Mouse (Mus musculus) embryonic facial prominence, embryonic 14.5 days (tissue): ENCODE results near the gene Fam221a. TPM values are rescaled to one million over a fixed set of nuclear protein-coding genes. Genes with fewer than 3 reads are reported as not detected.

Source experiments
- ATAC-seq: fragments of 200-750 bp; cut with Nextera tagmentation; 2 replicates; pipeline ENCODE4 v1.8.0; 2017; ENCODE audit warnings: low read depth, moderate number of reproducible peaks, moderate TSS enrichment
- DNase-seq: peaks from one replicate; pipeline ENCODE4 v3.0.0-alpha.2; 2015; ENCODE audit warnings: low spot score
- H3K27ac ChIP-seq: fragments of 300-500 bp; sonication (generic); replicated peaks from 2 replicates; pipeline ENCODE4 v1.5.1; 2014; ENCODE audit warnings: low read depth, mild to moderate bottlenecking, low read length, moderate library complexity
- H3K27me3 ChIP-seq: fragments of 300-500 bp; sonication (generic); replicated peaks from 2 replicates; pipeline ENCODE4 v1.6.1; 2014; ENCODE audit warnings: low read length; ENCODE audit not compliant: control insufficient read depth, insufficient read depth
- H3K36me3 ChIP-seq: fragments of 300-500 bp; sonication (generic); 2 replicates; pipeline ENCODE4 v1.6.1; 2014; ENCODE audit warnings: low read length, mixed read lengths; ENCODE audit not compliant: control insufficient read depth, insufficient read depth
- H3K4me1 ChIP-seq: fragments of 300-500 bp; sonication (generic); 2 replicates; pipeline ENCODE4 v1.6.1; 2014; ENCODE audit warnings: antibody characterized with exemption, low read length; ENCODE audit not compliant: control insufficient read depth, insufficient read depth
- H3K4me2 ChIP-seq: fragments of 300-500 bp; sonication (generic); 2 replicates; pipeline ENCODE4 v1.6.1; 2014; ENCODE audit warnings: low read depth, mild to moderate bottlenecking, low read length, moderate library complexity, mixed read lengths
- H3K4me3 ChIP-seq: fragments of 300-500 bp; sonication (generic); 2 replicates; pipeline ENCODE4 v1.5.1; 2014; ENCODE audit warnings: low read depth, mild to moderate bottlenecking, low read length
- H3K9ac ChIP-seq: fragments of 300-500 bp; sonication (generic); 2 replicates; pipeline ENCODE4 v1.6.1; 2014; ENCODE audit warnings: low read depth, mild to moderate bottlenecking, low read length, moderate library complexity, mixed read lengths
- H3K9me3 ChIP-seq: fragments of 300-500 bp; sonication (generic); 2 replicates; pipeline ENCODE4 v1.6.1; 2016; ENCODE audit warnings: low read length; ENCODE audit not compliant: control insufficient read depth
- WGBS: fragments of 180-500 bp; shearing (Covaris S2); extraction: QIAGEN DNeasy Blood & Tissue Kit; methylation state at CpG from one replicate; pipeline ENCODE4 v1.1.7; 2014; 5-methylcytosine and 5-hydroxymethylcytosine counted together
- polyA plus RNA-seq: library from polyadenylated mRNA; unstranded; fragments of >200 nt; fragmentation: Nextera tagmentation; extraction: Ambion mirVana; gene quantifications from 2 replicates; pipeline ENCODE4 v1.2.1, GENCODE M21; 2014

Fam221a gene
- polyA plus RNA-seq, 1 experiment from 2014 or later = 7.2 TPM

GRCm38 (mm10) chr6:49326846-49327245 lies 40.7 kb upstream of the Fam221a start:
- WGBS = 82% methylated on average over 3 of the region's 3 CpGs
- Histone ChIP-seq H3K27ac (no peak overlapping the region), H3K9ac (no peak overlapping the region), H3K4me2 (no peak overlapping the region), H3K36me3 (no peaks in the 10 kb centered on the region), H3K4me3 (no peak overlapping the region), H3K4me1 (peaks cover 8% of the 10 kb centered on the region; the same call in 1 of the 2 replicates), H3K27me3 (no peaks in the 10 kb centered on the region), H3K9me3 (no peaks in the 10 kb centered on the region)
- no peak for ATAC-seq
- DNase-seq = no peak

- Histone ChIP-seq H3K27me3 (no peaks in the 10 kb centered on the region), H3K9me3 (no peaks in the 10 kb centered on the region), H3K9ac (no peak overlapping the region), H3K36me3 (no peaks in the 10 kb centered on the region), H3K4me2 (no peak overlapping the region), H3K27ac (no peak overlapping the region), H3K4me3 (no peak overlapping the region), H3K4me1 (no peaks in the 10 kb centered on the region)
- DNase-seq (no peak), ATAC-seq (no peak)
- 72% methylated on average over 5 of the region's 5 CpGs for WGBS
Observed at GRCm38 (mm10) chr6:49331369-49332059, 36.0 kb upstream of the Fam221a start.

- H3K4me2 ChIP-seq = no peak overlapping the region
Observed at GRCm38 (mm10) chr6:49332060-49332370, 35.5 kb upstream of the Fam221a start.

GRCm38 (mm10) chr6:49338566-49338965 lies 29.0 kb upstream of the Fam221a start:
- Histone ChIP-seq H3K4me1 (no peaks in the 10 kb centered on the region), H3K27me3 (no peaks in the 10 kb centered on the region), H3K9me3 (no peaks in the 10 kb centered on the region), H3K4me2 (peak overlapping the region; percentile 26; the same call in 1 of the 2 replicates), H3K27ac (no peak overlapping the region), H3K9ac (no peak overlapping the region), H3K4me3 (no peak overlapping the region), H3K36me3 (no peaks in the 10 kb centered on the region)
- peak; percentile 41; the same call in 1 of the 2 replicates for ATAC-seq
- DNase-seq = peak; percentile 50
- WGBS = 24% methylated on average over 9 of the region's 9 CpGs

More at GRCm38 (mm10) chr6:49332060-49332370, 35.5 kb upstream of the Fam221a start:
- no peaks in the 10 kb centered on the region for H3K27me3 ChIP-seq
- DNase-seq (no peak), ATAC-seq (no peak)
- H3K4me1 ChIP-seq = no peaks in the 10 kb centered on the region
- H3K4me3 ChIP-seq = no peak overlapping the region
- H3K9ac ChIP-seq = no peak overlapping the region
- no peaks in the 10 kb centered on the region for H3K9me3 ChIP-seq
- no peak overlapping the region for H3K27ac ChIP-seq
- 57% methylated on average over 13 of the region's 13 CpGs for WGBS
- H3K36me3 ChIP-seq = no peaks in the 10 kb centered on the region

- ATAC-seq = no peak
- Histone ChIP-seq H3K4me2 (no peak overlapping the region), H3K4me3 (no peak overlapping the region), H3K36me3 (no peaks in the 10 kb centered on the region), H3K27me3 (no peaks in the 10 kb centered on the region), H3K9me3 (no peaks in the 10 kb centered on the region), H3K27ac (no peak overlapping the region), H3K4me1 (no peaks in the 10 kb centered on the region), H3K9ac (no peak overlapping the region)
- DNase-seq = no peak
- 27% methylated on average over 6 of the region's 6 CpGs for WGBS
Observed at GRCm38 (mm10) chr6:49339145-49339544, 28.4 kb upstream of the Fam221a start.

GRCm38 (mm10) chr6:49343737-49344469 lies 23.6 kb upstream of the Fam221a start:
- ATAC-seq (no peak), DNase-seq (no peak)
- Histone ChIP-seq H3K4me3 (no peak overlapping the region), H3K9me3 (no peaks in the 10 kb centered on the region), H3K9ac (no peak overlapping the region), H3K27ac (no peak overlapping the region), H3K4me2 (no peak overlapping the region), H3K36me3 (no peaks in the 10 kb centered on the region), H3K4me1 (no peaks in the 10 kb centered on the region), H3K27me3 (no peaks in the 10 kb centered on the region)
- 78% methylated on average over 14 of the region's 14 CpGs for WGBS

- DNase-seq (no peak), ATAC-seq (no peak)
- Histone ChIP-seq H3K27me3 (no peaks in the 10 kb centered on the region), H3K9me3 (no peaks in the 10 kb centered on the region), H3K4me2 (no peak overlapping the region), H3K27ac (no peak overlapping the region), H3K9ac (no peak overlapping the region), H3K4me1 (no peaks in the 10 kb centered on the region), H3K36me3 (no peaks in the 10 kb centered on the region), H3K4me3 (no peak overlapping the region)
- 89% methylated on average over 7 of the region's 7 CpGs for whole genome bisulfite sequencing
Observed at GRCm38 (mm10) chr6:49349826-49350225, 17.7 kb upstream of the Fam221a start.

- no peak overlapping the region for H3K27ac ChIP-seq
- H3K4me2 ChIP-seq = no peak overlapping the region
- H3K9ac ChIP-seq = no peak overlapping the region
- no peaks in the 10 kb centered on the region for H3K27me3 ChIP-seq
- no peak for ATAC-seq
- no peak for DNase-seq
- no peak overlapping the region for H3K4me3 ChIP-seq
- H3K9me3 ChIP-seq = no peaks in the 10 kb centered on the region
- no peaks in the 10 kb centered on the region for H3K4me1 ChIP-seq
- 80% methylated on average over 3 of the region's 3 CpGs for WGBS
- H3K36me3 ChIP-seq = no peaks in the 10 kb centered on the region
Observed at GRCm38 (mm10) chr6:49354613-49355012, 12.9 kb upstream of the Fam221a start.

GRCm38 (mm10) chr6:49355171-49355570 lies 12.4 kb upstream of the Fam221a start:
- Histone ChIP-seq H3K4me1 (no peaks in the 10 kb centered on the region), H3K27ac (no peak overlapping the region), H3K27me3 (no peaks in the 10 kb centered on the region), H3K36me3 (no peaks in the 10 kb centered on the region), H3K9ac (no peak overlapping the region), H3K4me3 (no peak overlapping the region), H3K9me3 (no peaks in the 10 kb centered on the region), H3K4me2 (no peak overlapping the region)
- ATAC-seq (no peak), DNase-seq (no peak)
- WGBS = 72% methylated on average over 4 of the region's 4 CpGs
